Mouse (Mus musculus): ENCODE results near the gene Hspg2.

GRCm38 (mm10) chr4:137546003-137546525 lies 77.5 kb downstream of the Hspg2 start:
- TF ChIP-seq CTCF (IDR thresholded peaks at IDR 0.05; ENCODE audit: insufficient read depth, low read length) = peak; percentile 80
- no peak for TF ChIP-seq POLR2A (IDR thresholded peaks at IDR 0.05; ENCODE audit: borderline replicate concordance, extremely low read depth, low read depth, low read length)
